Mouse (Mus musculus) adrenal gland, adult 8-10 months (tissue): ENCODE results near the gene Shisa9. TPM values are rescaled to one million over a fixed set of nuclear protein-coding genes. Genes with fewer than 3 reads are reported as not detected.
A peak's percentile ranks its signal among the peaks of the same experiment; 100 is the strongest.

Experiments
- DNase-seq: peaks from one replicate; pipeline ENCODE4 v3.0.0; 2022
- total RNA-seq, 4 experiments: library from RNA; stranded (reverse); gene quantifications; 2 replicates each; pipeline ENCODE4 v1.2.4; 2022

Shisa9 gene
- total RNA-seq, 4 experiments from 2014 or later, result 4.5 to 8.7 (median 7.2) TPM

- no peak for DNase-seq
Observed at GRCm38 (mm10) chr16:12072573-12072972, 88.7 kb downstream of the Shisa9 start.

GRCm38 (mm10) chr16:12076270-12076669 is 92.4 kb downstream of the Shisa9 start:
- peak; percentile 55 for DNase-seq

- DNase-seq, result no peak
Observed at GRCm38 (mm10) chr16:12076700-12077099, 92.8 kb downstream of the Shisa9 start.

GRCm38 (mm10) chr16:12083082-12083481 is 99.2 kb downstream of the Shisa9 start:
- no peak for DNase-seq

- DNase-seq, result no peak
Observed at GRCm38 (mm10) chr16:12090604-12091235, 106.8 kb downstream of the Shisa9 start.

- no peak for DNase-seq
Observed at GRCm38 (mm10) chr16:12093253-12093652, 109.3 kb downstream of the Shisa9 start.

GRCm38 (mm10) chr16:12094784-12095315 is 110.9 kb downstream of the Shisa9 start:
- no peak for DNase-seq

- DNase-seq, result no peak
Observed at GRCm38 (mm10) chr16:12095365-12095764, 111.5 kb downstream of the Shisa9 start.

GRCm38 (mm10) chr16:12108436-12108835 is 124.5 kb downstream of the Shisa9 start:
- no peak for DNase-seq

- DNase-seq, result no peak
Observed at GRCm38 (mm10) chr16:12110851-12111437, 127.0 kb downstream of the Shisa9 start.

GRCm38 (mm10) chr16:12114396-12114795 is 130.5 kb downstream of the Shisa9 start:
- peak; percentile 26 for DNase-seq

GRCm38 (mm10) chr16:12115040-12115856 is 131.3 kb downstream of the Shisa9 start:
- no peak for DNase-seq

GRCm38 (mm10) chr16:12116926-12117325 is 133.0 kb downstream of the Shisa9 start:
- no peak for DNase-seq

GRCm38 (mm10) chr16:12119463-12119862 is 135.6 kb downstream of the Shisa9 start:
- DNase-seq, result no peak

GRCm38 (mm10) chr16:12129782-12130181 is 145.9 kb downstream of the Shisa9 start:
- DNase-seq, result no peak

- DNase-seq, result no peak
Observed at GRCm38 (mm10) chr16:12146666-12147065, 162.8 kb downstream of the Shisa9 start.

- DNase-seq, result no peak
Observed at GRCm38 (mm10) chr16:12151986-12152385, 168.1 kb downstream of the Shisa9 start.

GRCm38 (mm10) chr16:12154476-12154875 is 170.6 kb downstream of the Shisa9 start:
- no peak for DNase-seq

GRCm38 (mm10) chr16:12173482-12174041 is 189.6 kb downstream of the Shisa9 start:
- no peak for DNase-seq

- DNase-seq, result no peak
Observed at GRCm38 (mm10) chr16:12178031-12178430, 194.1 kb downstream of the Shisa9 start.

- no peak for DNase-seq
Observed at GRCm38 (mm10) chr16:12189739-12190138, 205.8 kb downstream of the Shisa9 start.

- DNase-seq, result no peak
Observed at GRCm38 (mm10) chr16:12196841-12197240, 212.9 kb downstream of the Shisa9 start.

- peak; percentile 22 for DNase-seq
Observed at GRCm38 (mm10) chr16:12197611-12198010, 213.7 kb downstream of the Shisa9 start.
